Mouse (Mus musculus) G1E-ER4 (cell line): Measurements from ENCODE around the gene Tspan9. TPM values are rescaled to one million over a fixed set of nuclear protein-coding genes. Genes with fewer than 3 reads are reported as not detected.

ENCODE experiments used
- GATA1 ChIP-seq: IDR thresholded peaks from one replicate; pipeline ENCODE4 v1.8.0; 2012; ENCODE audit warnings: low read length, inconsistent platforms
- polyA plus RNA-seq: library from polyadenylated mRNA; stranded (reverse); fragments of >175 nt; gene quantifications from 2 replicates; pipeline ENCODE4 v1.2.3, GENCODE M21; 2012

The Tspan9 gene
- polyA plus RNA-seq, 1 experiment = not detected

GRCm38 (mm10) chr6:127980381-127981045 is 162.9 kb downstream of the Tspan9 start:
- no peak for TF ChIP-seq GATA1

DNA sequence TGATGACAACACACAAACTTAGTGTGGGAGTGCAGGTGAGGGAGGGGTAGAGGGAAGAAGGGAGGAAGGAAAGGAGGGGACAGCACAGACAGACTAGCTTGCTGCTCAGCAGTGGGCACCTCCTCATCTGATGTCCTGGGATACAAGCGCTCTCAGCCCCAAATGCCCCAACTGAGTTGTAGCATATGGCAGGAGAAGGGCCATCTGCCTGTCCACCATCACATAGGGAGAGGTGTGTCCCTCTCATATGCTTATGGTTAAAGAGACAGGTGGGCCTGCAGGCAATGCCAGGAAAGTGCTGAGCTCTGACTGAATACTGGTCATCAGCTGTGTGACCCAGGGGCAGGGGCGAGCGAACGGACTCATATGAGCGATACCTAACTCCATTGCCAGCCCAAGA is 163.6 kb downstream of the Tspan9 start:
- TF ChIP-seq GATA1 = no peak

GRCm38 (mm10) chr6:127978941-127979340 is 164.5 kb downstream of the Tspan9 start:
- TF ChIP-seq GATA1 = no peak

DNA sequence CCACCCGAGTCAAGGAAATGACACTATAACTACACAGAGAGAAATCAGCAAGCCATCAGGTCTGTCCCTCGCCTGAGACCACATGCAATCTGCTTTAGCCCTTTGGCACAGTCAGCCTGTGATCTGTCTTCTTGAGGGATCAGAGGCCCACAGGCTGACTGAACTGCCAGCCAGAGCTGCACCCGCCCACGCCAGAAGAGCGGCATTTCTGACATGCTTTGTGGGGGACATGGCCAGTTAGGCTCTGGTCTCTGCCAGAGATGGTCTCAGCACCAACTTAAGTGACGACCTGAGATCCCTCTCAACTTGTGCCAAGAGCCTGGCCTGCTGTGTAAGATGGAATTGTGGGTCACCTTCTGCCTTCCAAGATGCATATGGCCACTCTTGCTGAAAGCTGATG is 166.7 kb downstream of the Tspan9 start:
- no peak for TF ChIP-seq GATA1

- no peak for TF ChIP-seq GATA1
Measured at GRCm38 (mm10) chr6:127974000-127974399, 169.4 kb downstream of the Tspan9 start.

DNA sequence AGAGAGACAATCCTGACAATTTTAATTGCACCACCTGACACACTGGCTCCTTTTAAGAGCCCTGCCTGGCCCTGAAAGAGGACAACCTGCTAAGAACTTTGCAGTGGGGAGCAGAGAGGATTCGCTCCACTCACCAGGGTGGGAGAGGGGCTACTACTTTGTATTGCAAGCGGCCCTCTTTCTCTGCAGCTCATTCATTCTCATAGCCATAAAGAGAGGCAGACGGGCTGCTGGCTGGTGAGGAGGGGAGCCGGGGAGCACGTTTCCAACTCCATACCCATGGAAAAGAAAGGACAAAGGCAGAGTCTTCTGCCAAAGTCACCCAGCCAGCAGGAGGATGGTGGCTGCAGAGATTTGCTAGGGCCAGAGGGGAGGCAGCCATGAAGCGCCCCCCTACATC is 169.8 kb downstream of the Tspan9 start:
- no peak for TF ChIP-seq GATA1

GRCm38 (mm10) chr6:127971931-127972330 is 171.5 kb downstream of the Tspan9 start:
- TF ChIP-seq GATA1 = no peak

DNA sequence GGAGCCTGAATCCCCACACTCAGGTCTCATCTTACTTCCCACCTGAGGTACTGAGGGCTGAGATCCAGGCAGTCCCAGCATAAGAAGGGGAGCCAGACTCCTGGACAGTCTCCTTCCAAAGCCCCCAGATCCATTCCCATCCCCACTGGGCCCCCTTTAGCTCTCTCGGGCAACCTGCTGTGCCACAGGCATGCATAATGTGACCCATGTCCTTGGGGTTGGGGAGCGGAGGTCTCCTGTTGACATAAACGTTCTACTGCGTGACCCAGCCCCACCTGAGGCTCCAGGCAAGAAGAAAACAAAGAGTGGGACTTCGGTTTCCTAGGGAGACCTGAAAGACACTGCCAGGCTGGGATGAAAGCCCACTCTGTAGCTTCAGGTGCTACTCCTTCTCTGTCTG is 172.5 kb downstream of the Tspan9 start:
- no peak for TF ChIP-seq GATA1

GRCm38 (mm10) chr6:127970120-127970519 is 173.3 kb downstream of the Tspan9 start:
- TF ChIP-seq GATA1 = no peak

- no peak for TF ChIP-seq GATA1
Measured at GRCm38 (mm10) chr6:127969709-127970108, 173.7 kb downstream of the Tspan9 start.

GRCm38 (mm10) chr6:127965497-127965896 is 177.9 kb downstream of the Tspan9 start:
- TF ChIP-seq GATA1 = no peak

- no peak for TF ChIP-seq GATA1
Measured at GRCm38 (mm10) chr6:127960203-127960602, 183.2 kb downstream of the Tspan9 start.

GRCm38 (mm10) chr6:127956172-127956571 is 187.2 kb downstream of the Tspan9 start:
- TF ChIP-seq GATA1 = no peak

DNA sequence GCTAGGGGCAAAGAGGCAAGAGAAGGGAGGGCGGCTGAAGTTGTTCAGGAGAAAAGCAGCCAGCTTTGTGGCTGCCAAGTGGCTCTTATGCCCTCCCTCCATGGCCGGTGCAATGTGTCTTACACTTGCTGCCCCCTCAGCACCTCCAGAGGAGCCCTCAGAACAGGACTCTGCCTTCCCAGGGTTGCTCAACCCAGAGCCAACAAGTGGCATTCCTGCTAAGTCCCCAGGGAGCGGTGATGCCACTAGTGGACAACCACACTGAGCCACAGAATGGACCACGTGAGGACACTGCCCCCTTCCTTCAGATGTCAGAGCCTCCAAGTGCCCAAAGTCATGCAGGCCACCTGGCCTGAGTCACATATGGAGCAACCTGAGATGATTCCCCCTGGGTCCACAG is 190.3 kb downstream of the Tspan9 start:
- no peak for TF ChIP-seq GATA1

DNA sequence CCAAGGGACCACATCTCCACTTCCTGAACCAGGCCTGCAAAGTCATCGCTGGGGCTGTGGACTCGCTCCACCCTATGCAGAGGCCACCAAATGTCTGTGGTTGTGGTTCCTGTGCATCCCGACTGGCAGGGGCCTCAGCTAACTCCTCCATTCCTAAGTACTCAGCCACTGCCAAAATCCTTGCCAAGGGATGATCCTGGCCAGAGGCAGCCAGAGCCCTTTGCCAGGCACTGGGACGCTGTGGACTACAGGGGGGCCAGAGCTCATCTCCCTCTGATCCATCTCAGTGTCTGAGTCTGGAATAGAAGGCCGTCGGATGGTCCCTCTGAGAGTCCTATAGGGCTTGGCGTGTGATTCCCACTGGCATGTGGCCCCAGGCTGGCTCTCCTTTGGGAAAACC is 193.5 kb downstream of the Tspan9 start:
- TF ChIP-seq GATA1 = no peak

- no peak for TF ChIP-seq GATA1
Measured at GRCm38 (mm10) chr6:127948656-127949055, 194.7 kb downstream of the Tspan9 start.

DNA sequence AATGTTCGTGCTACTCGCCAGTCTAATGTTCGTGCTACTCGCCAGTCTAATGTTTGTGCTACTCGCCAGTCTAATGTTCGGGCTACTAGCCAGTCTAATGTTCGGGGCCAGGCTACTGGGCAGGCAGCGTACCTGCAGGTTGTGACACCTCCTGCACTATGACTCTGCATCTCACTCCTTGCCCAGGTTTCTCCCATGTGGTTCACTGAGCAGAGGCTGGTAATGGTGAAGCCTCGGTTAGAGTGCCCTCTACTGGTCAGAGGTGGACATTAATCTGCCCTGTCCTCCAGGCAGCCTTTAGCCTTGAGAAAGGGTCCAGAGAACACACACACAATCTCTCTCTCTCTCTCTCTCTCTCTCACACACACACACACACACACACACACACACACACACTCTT is 197.7 kb downstream of the Tspan9 start:
- TF ChIP-seq GATA1 = no peak

DNA sequence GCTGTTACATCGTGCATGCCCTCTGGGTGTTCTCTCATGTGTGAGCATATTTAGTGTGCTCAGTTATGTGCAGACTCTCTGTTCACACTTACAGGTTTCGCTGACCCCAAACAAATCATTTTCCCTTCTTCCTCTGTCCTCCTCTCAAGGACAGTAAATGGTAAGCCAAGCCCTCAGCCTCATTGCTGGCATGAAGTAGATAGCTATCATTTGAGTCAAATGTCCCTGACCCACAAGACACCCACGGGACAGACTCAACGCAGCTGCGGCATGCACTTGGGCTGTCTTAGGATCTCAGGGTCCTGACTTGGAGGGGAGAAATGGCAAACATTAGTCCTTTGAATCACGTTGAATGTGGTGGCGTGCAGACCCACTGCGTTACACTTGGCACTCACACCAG is 201.0 kb downstream of the Tspan9 start:
- TF ChIP-seq GATA1 = no peak

DNA sequence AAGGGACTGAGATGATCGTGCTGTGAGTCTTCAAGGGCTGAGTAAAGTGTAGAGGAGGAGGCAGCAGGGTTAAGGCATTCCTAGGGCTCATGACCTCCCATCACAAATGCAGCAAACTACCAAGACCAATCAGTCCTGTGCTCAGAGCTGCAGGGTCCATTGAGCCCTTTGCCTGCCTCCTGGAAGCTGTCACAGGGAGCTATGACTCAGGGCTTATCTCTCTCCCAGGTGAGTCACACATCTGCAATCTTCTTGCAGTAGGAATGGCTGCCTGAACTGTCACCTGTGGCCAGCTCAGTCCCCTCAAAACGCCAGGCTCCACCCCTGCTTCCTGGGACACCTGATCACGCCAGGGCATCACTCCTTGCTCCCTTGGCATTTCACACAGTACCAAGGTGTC is 208.3 kb downstream of the Tspan9 start:
- TF ChIP-seq GATA1 = no peak
